Mouse (Mus musculus) adrenal gland, adult 2 months (tissue): Measurements from ENCODE around the gene Acox2. TPM values are rescaled to one million over a fixed set of nuclear protein-coding genes. Genes with fewer than 3 reads are reported as not detected.

Experiments
- DNase-seq: peaks from one replicate; pipeline ENCODE4 v3.0.0; 2021
- long read RNA-seq: library from polyadenylated mRNA; stranded (forward); transcript quantifications from one replicate; pipeline ENCODE4 v2.0.0, GENCODE M21; 2021
- polyA plus RNA-seq: library from polyadenylated mRNA; depleted of rRNA; stranded (reverse); fragments of >200 nt; gene quantifications from 2 replicates; pipeline ENCODE4 v1.2.3, GENCODE M21; 2012; rRNA removed
- total RNA-seq, 2 experiments: library from RNA; stranded (reverse); gene quantifications; 2 replicates each; pipeline ENCODE4 v1.2.3; 2021

The Acox2 gene
- under 1 TPM in 1 of 2 experiments, not detected in 1; 0.78 TPM for total RNA-seq
- polyA plus RNA-seq = 0.46 and 1.9 TPM in 2 replicates
- long read RNA-seq = 0 reads

GRCm38 (mm10) chr14:8259166-8259565, at the start of gene Acox2:
TSS of gene Acox2 (minus strand) at chr14:8259353.
- no peak for DNase-seq

DNA sequence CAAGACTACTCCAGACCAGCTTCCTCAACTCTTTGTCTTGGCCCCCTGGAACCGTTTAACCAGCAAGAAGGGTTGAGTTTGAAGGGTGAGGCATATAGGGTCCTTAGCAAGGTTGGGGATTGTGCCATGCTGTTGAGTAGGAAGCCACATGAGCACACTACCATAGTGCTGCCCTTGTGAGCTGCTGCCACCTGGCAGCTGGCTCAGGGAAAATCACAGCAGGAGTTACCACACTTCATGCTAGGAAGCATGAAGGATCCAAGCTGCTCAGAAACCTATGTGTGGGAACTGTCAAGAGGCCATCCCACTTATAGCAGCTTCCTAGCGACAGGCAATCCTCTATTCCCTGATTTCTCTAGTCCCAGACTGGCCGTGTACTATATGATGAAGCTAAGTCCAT, 49.5 kb upstream of the Acox2 start:
- DNase-seq = no peak

- no peak for DNase-seq
Measured at GRCm38 (mm10) chr14:8306884-8307283, 47.7 kb upstream of the Acox2 start.

DNA sequence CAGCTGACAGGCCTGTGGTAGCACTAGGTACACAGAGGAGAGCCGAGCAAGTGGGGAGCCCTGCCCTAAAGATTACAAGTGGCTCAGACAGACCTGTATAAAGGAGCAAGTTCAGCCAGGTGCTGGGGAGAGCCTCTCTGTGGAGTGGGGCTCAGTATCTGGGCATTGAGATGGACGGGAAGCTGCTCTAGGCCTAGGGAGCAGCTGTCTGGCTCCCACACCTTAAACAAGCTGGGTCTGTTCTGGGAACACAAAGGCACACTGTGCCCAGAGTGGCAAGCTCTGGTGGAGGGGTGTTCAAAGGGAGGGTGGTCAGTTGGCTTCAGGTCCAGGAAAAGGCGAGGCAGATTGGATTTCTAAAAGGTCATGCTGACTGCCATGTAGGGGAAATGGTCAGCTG, 45.9 kb upstream of the Acox2 start:
- no peak for DNase-seq

DNA sequence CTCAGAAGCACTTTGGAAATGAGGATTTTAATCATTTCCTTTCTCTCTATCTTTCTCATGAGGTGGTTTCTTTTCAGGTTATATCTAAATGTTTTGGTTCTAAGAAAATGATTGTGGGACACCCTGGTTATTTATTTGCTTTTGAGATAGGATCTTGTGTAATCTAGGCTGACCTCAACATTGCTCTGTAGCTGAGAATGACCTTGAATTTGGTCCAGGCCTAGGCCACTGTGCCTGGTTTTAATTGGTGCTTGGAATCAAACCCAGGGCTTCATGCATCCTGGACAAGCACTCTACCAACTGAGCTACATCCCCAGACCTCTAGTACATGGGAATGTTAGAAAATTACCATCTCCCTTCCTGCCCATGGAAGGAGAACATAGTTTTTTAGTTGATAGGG, 44.9 kb upstream of the Acox2 start:
- DNase-seq = peak; percentile 24

DNA sequence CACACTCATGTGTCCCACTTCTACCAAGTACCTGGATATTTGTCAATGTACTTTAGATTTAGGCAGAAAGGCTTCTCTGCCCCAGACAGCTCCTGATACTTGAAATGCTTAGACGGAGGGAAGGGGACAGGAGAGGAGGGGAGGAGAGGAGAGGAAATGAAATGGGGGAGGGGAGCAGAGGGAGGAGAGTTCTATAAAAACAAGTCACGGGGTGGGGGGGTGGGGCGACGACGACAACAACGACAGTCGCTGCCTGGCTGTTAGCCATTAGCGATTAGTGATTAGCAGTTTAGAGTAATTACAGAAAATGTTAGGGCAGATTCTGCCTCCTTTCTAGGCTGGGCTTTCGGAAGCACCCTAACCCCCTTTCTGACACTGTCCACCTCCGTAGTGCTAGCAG, 43.5 kb upstream of the Acox2 start:
- DNase-seq = no peak

DNA sequence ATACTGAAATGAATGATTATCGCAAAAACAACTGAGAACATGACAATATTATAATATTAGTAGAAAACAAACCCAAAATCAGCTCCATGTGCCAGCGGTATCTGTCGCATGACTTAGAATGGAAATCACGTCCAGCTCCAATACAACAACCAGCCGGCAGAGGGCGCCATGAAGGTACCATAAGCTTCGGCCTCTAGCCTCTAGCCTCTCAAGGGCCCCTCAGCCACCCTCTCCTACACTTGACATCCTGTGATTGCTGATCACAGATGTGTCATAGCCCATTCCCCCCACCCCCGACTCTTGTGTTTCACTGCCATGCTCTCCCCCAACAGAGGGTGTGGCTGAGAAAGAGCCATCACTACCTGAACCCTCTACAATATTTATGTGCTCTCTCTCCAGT, 41.1 kb upstream of the Acox2 start:
- DNase-seq = peak; percentile 49

DNA sequence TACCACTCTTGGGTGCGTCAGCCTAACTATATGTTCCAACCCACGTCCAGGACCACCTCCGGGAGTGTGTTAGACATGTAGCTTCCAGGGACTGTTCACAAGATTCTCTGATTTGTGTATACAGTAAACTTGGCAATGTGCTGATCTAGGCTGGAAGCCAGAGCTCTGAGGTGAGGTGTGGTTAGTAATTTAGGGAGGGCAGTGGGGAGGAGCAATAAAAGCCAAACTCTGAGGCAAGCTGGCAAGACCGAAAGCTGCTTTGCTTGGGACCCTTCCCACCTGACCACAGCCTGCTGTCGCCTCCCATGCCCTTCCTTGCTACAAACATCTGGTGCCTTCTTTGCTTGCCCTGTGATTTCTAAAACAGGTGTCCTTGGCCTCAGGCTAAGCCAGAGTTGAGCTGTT, 38.7 kb upstream of the Acox2 start:
- peak; percentile 35 for DNase-seq

GRCm38 (mm10) chr14:8294257-8294656, 35.1 kb upstream of the Acox2 start:
- no peak for DNase-seq

- peak; percentile 13 for DNase-seq
Measured at GRCm38 (mm10) chr14:8286595-8286994, 27.4 kb upstream of the Acox2 start.

GRCm38 (mm10) chr14:8283784-8284183, 24.6 kb upstream of the Acox2 start:
- no peak for DNase-seq

DNA sequence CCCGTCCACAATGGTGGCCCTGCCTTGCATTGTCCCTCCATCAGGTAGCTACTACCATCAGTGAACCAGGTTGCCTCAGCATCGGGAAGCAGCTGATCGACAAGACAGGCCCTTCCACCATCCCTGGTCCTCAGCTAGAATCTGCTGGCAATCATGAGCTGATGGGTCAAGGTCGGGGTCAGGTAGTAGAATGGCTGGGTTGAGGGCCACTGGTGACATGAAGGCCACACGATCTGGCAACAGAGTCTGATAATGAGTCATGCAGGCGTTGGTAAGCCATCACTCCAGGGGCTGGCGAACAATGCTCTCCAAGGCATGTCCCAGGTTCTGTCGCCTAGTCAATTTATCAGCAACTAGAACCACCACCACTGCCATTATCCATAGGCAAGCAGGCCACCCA, 12.1 kb upstream of the Acox2 start:
- peak; percentile 66 for DNase-seq

- no peak for DNase-seq
Measured at GRCm38 (mm10) chr14:8264378-8264777, 5.2 kb upstream of the Acox2 start.

GRCm38 (mm10) chr14:8262242-8262641, 3.1 kb upstream of the Acox2 start:
- no peak for DNase-seq

GRCm38 (mm10) chr14:8260214-8260613, 1.1 kb upstream of the Acox2 start:
- DNase-seq = no peak

- peak; percentile 20 for DNase-seq
Measured at GRCm38 (mm10) chr14:8258752-8259151, 401 bp downstream of the Acox2 start.

- DNase-seq = peak; percentile 38
Measured at GRCm38 (mm10) chr14:8258335-8258627, 872 bp downstream of the Acox2 start.

- no peak for DNase-seq
Measured at GRCm38 (mm10) chr14:8257521-8258334, 1.4 kb downstream of the Acox2 start.

DNA sequence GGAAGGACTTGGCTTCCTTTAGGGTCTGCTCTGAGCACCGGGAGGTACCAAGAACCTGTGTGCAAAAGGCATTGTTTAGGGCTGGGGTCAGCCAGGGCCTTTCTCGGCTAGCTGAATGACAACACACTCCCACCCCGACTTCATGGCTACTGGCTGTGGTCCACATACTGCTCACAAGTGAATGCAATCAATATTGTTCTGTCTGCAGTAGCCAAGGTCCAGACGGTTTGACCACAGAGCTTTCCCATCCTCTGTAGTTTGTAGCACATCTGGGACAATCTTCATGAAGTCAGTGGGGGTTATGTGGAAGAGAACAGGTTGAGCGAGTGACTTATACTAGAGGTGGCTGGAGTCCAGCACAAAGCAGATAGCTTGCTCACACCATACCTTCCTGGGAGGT, 2.3 kb downstream of the Acox2 start:
- no peak for DNase-seq

GRCm38 (mm10) chr14:8256072-8256471, 3.1 kb downstream of the Acox2 start:
- no peak for DNase-seq

- peak; percentile 56 for DNase-seq
Measured at GRCm38 (mm10) chr14:8255076-8255729, 4.0 kb downstream of the Acox2 start.

DNA sequence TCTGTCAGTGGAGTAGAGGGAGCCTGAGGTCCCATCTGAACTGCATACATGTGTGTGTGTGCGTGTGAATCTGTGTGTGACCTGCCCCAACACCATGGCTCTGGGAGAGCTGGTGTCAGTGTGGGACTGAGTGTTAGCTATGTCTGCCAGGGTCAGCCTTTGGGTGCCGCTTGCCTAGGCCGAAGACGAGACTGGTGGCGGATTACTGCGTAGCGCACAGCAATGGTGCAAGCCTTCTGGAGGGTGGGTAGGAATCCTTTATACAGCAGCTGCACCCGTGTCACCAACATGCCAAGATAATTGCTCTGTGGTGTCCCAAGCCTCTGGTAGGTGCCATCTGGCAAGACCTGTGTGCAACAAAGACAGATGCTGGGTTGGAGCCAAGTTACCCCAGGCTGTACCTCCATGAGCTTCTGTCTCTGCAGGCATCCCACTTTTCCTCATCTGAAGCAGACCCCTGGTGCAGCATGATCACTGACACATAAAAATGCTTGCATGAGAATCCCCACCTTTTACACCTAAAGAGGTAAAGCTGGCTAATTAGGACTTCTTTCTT, 7.7 kb downstream of the Acox2 start:
- DNase-seq = no peak

DNA sequence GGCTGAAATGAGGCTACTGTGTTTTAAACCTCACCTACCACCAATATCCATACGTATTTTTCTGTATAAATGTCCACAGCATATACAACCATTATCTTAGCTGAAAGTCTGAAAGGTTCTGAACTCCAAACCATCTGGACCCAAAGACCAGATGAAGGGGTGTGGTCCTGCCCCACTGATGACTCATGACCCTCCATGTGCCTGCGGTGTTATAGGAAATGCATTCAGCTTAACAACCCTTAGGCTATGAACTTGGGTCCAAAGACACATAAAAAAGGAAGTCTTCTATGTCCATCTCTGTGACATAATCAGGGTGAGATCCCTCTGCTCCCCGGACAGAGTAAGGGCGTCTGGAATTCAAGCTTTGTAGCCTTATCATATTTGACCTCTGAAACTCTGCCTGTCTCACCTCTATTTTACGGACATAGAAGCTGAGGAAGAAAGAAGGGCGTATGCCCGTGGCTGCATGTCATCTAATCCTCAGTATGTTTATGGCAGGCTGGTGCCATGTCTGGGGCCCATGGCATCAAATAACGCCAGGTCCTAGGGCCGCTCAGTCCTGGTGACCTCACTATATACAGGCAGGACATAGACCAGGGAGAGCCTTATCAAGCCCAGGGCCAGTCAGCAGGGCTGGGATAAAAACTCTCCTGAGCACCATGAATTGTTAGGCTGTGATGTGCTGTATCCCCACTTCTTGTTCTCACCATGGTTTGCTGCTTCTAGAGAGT, 8.8 kb downstream of the Acox2 start:
- DNase-seq = no peak
